Mouse (Mus musculus) right cerebral cortex, postnatal 14 days (tissue): ENCODE data around the gene Mien1.

Source experiments
- DNase-seq: peaks from one replicate; pipeline ENCODE4 v3.0.0; 2022

The Mien1 gene

DNA sequence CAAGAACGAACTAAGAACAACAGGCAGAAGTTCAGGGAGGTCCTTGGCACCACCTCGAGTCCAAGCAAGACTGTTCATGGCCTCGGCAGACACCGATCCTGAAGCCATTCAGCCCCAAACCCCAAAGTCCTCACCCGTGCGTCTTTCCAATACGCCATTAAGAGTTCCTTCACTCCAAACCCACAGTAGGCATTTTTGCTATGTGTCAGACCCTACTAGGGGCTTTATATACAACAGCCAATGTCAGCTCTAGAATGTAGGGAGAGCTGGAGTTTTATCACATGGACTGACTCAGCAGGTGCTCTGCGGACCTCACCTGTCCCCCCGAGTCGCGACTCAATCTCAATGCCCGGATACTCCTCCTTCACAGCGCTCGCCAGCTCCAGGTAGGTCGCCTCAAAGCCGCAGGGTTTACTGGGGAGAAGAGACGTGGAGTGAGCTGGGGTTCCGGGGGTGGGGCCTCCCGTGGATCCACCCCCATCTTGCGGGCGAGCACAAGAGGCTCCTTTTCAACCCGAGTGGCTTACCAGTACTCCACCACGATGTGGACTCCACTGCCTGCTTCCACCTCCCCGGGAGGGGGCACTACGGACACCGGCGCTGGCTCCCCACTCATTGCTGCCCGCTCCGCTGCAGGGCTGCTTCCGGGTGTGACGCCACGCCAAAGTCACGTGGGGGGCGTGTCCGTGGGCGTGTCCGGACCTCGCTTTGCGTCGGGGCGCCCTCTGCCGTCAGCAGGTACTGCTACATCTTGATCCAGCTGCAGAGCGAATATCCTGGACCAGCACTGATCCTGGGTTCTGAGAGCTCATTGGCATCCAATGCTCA, at the start of gene Mien1:
Gene Mien1 (minus strand): TSS at position 661 of the 828 bp plus-strand sequence.
- DNase-seq: peak; percentile 99

DNA sequence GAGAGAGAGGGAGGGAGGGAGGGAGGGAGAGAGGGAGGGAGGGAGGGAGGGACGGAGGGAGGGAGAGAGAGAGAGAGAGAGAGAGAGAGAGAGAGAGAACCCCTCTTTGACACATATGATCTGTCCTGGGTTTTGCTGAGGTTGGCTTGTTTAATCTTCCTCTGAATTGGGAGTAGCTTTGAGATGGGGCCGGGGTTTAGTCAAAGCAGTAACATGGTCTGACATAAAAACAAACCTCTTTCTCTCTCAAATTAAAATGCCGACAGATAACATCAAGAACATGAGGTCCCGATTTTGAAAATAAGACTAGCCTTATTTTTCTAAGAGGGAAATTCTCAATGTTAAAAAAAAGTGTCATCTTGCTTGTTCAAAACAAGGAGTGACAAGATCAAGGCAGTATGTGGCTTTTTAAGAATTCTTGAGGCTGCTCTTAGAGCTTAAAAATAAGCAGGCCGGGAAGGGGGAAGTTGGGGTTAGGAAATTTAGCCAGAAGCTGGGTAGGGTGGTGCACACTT, 48.8 kb upstream of the Mien1 start:
- no peak for DNase-seq

DNA sequence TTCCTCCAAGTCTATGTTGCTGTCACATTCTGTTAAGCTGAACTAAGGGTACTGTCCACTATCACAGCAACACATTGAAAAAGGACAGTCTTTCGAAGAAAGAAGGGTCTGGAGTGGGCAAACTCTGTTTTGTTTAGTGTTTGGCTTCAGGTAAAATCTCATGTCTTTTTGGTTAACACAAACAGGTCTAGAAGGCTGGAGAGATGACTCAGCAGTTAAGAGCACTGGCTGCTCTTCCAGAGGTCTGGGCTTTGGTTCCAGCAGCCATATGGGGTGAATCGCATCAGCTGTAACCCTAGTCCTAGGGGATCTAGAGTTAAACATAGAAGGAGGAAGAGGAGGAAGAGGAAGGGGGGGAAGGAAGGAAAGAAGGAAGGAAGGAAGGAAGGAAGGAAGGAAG, 47.0 kb upstream of the Mien1 start:
- DNase-seq: no peak

DNA sequence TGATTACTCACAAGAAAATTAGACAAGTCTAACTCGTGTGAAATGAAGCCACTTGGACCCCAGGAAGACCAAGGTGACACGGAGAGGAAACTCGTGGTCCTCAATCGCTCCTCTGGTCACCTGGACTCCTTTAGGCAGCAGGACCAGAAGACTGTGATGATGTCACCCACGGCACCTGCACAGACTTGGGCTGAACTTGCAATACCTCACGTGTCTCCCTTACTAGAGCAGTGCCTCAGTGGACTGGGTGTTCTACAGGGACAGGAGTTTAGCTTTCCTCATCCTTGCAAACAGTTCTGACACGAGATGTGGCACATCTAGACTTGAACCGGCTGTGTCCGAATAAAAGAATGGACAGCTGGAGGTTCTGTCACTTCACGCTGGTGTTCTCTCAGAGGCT, 43.3 kb upstream of the Mien1 start:
- no peak for DNase-seq

DNA sequence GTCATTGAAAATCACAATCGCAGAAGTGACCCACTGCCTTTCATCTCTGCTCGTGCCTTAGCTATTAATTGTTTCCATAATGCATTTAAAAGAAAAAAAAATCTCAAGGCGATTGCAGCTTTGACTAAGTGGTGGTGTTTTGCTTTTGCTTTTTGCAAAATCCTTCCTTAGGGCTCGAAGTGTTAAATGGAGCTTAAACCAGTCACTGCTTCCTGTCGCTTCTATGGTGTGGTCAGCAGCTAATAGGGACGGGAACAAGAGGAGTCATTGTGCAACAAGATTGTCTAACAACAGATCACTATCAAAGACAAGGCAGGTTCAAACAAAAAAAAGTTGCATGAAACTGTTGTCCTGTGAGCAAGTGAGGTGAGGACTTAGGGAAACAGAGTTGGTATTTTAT, 42.4 kb upstream of the Mien1 start:
- no peak for DNase-seq

DNA sequence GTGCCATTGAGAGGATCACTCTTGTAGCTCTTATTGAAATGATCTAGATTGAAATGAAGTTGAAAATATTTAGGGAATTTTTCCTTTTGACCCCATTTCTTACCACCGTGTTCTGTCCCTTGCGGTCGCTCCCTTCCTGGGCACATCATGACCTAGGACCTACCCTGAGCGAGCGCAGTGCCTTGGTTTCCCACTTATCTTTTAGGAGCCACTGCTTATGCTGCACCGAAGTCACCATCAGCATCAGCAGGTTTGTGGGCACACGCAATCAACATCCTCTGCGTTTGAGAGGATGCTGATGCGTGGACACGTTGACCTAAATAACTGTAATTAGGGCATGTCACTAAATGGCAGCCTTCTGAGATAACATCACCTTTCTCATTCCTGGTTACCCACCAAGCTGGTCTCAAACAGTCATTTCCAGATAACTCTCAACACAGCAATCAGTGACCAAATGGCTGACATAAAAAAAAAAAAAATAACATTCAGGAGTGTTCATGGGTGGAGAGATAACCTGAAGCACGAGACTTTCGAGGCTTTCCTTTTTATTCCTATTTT, 41.2 kb upstream of the Mien1 start:
- DNase-seq: no peak

DNA sequence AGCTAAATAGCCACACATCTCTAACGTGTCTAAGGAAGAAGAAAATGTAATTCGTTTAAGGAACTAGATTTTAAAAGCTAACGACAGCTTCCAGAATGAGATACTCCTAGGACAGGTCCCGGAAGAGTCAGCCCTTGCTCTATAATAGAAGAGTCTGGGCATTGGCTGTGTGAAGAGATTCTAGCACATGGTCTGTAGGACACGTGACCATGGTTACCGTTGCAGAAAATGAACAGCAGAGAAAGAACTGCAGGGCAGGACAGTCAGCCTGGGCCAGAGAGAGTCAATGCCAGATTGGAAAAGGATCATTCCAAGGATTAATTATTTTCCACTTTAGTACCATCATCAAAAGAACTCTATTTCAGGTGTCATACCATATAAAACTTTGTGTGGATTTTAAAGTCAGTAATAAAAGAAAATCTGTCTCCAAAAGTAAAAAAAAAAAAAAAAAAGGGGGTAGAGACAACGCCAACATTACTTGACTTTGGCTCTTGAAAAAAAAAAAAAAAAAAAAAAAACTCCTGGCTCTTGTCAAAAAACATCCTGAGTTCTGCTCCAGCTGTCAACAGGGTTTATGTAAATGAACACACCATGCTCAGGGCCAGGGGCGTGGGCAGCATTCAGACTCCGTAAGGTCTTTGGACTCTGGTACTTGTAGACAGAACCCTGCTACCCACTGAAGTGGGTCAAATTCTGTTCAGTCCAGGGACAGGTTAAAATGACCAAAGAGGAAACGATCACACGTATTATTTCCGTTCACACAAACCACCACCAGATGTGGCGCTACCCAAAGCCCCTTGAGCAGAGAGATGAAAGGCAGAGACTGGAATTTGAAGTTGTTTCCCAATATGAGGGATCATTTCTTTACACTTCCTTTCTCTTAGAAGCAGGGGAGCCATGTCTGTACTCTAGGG, 40.5 kb upstream of the Mien1 start:
- DNase-seq: no peak

DNA sequence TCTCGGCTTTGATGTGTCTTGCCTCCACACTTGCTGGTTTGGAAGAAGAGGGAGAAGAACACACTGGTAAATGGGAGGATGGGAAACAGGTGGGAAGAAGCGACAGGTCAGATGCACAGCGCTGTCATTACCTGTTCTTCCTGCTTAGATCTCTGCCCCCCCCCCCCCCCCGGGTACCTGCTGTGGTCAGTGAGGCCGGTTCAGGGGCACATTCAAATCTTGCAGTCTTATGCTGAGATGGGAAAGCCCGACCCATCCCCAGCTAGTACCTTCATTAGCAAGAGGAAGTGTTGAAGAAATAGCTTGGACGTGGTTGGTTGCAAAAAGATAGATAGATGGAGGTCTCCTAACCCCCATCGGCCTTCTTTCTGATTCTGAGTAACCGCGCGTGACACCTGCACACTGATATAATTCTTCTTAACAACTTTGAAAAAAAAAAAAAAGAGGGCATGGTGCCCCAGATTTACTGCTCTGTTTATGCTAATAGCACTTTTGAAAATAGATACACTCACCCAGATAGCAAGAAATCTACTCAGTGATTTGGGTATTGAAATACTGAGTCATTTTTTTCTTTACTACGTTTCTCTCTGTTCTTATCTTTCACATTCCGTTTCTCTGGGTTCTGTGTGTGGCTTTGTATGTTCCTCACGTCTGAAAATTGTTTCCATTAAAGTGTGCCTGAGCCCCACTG, 38.4 kb upstream of the Mien1 start:
- DNase-seq: no peak

DNA sequence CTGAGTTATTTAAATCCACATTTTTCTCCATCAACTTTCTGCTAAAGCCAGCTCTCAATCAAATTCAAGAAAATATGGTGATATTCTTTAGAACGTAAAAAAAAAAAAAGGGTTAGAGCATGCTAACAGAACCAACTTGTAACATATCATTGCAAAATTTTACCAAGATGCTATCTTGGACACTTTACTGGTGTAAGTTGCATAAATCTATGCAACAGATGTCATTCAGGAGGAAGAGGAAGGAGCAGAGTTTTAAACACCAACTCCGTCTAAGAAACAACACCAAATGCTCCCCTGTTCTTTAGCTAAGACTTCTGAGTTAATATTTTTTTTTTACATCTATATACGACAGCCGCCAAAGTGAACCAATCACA, 37.6 kb upstream of the Mien1 start:
- no peak for DNase-seq

DNA sequence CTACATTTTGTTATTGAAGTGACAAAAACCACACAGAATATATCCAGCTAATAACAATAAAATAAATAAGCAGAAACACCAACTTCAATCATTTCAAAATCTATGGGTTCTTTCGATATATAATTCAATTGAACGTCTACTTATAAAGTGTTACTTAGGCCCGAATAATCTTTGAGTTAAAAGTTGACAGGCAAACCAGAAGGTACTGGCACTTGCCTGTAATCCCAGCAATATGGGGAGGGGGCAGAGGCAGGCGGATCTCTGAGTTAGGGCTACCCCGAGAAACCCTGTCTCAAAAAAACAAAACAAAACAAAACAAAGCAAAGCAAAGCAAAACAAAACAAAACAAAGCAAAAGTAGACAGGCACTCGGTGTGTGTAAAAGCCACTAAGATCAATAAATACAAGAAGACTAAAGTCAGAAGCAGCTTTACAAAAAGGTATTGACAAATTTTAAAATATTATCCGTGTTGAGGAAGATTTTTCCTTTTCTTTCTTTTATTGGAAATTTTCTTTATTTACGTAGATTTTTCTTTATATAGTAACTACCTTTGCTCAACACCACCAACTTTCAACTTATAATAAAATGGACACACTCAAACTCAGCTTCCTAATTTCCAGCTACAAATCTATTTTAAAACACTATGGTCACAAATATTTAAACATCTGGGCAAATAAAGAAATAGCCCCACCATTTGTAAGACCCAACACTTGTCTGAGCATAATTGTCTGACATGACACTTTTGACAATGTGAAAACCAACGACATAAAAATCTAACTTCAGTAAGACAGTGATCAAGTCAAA, 37.0 kb upstream of the Mien1 start:
- DNase-seq: no peak

DNA sequence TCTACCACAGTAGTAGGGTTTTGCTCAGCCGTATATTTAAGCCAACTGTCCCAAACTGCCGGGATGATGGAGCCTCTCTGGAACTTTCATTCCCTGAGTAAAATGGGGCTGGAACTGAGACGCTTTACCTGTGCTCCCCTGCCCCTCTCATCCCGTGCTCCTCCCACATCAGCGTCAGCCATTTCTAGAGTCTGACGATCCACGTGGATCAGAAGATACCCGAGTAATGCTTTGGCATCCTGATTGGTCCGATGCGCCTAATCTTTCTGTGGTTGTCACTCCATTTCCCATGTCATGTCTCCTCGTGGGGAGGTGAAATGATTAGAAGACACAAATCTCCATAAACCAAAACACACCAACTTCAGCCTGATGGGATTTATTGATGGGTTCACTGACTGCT, 36.2 kb upstream of the Mien1 start:
- DNase-seq: no peak

DNA sequence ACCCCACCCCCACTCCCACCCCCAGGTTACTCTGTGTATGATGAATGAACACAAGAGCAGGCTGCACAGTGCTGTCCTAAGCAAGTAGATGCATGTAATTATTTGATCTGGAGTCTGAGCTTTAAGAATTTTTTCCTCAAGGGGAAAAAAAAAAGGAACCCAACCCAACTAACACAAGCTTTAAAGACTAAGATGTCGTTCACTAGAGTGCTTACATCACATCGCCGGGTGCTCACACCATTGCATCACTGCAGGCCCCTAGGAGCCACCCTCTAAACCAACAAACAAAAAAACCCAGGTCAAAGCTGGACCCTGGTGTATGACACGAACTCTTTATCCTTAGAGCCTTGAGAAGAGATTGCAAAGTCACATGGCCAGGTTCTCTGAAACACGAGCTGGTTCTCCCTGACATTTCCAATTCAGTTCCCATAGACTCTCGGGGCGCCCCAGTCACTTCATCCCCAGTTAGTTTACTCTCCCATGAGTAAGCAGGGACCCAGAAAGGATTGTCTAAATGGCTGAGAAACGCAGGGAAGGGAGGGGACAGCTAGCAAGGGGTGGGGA, 35.2 kb upstream of the Mien1 start:
- DNase-seq: no peak

DNA sequence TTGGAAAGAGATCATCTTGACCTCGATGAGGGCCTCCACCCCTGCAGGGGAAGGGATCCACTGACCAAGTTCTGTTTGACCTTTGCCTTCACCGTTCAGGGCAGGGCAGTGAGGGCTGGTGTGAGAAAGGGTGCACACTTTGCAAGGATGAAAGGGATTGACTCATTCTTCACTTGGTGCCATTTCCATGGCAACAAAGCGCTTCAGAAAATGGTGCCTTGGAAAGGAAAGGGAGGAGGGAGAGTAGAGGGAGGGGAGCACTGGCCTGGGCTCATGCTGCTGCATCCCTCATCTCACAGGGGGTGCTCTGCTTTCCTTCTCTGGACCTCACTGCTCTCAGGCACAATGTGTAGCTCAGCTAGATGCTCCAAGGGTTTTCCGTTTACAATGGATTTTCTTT, 33.9 kb upstream of the Mien1 start:
- no peak for DNase-seq

DNA sequence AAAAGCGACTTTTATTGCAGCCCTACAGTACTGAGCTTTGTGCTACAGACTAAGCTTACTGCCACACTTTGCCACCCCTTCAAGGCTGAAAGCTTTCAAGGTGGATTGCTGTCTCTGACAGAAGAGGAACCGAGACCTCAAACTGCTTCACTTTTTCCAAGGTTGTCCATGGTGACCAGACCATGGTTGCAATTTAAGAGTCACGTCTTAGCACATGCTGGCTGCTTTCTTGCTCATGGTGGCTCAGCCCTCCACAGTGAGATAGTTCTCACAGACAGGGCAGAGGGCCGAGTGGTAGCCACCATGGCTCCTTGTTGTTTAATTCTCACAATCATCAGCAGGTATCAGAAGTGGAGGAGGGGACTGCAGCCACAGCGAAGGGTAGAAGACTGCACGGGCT, 32.0 kb upstream of the Mien1 start:
- no peak for DNase-seq

DNA sequence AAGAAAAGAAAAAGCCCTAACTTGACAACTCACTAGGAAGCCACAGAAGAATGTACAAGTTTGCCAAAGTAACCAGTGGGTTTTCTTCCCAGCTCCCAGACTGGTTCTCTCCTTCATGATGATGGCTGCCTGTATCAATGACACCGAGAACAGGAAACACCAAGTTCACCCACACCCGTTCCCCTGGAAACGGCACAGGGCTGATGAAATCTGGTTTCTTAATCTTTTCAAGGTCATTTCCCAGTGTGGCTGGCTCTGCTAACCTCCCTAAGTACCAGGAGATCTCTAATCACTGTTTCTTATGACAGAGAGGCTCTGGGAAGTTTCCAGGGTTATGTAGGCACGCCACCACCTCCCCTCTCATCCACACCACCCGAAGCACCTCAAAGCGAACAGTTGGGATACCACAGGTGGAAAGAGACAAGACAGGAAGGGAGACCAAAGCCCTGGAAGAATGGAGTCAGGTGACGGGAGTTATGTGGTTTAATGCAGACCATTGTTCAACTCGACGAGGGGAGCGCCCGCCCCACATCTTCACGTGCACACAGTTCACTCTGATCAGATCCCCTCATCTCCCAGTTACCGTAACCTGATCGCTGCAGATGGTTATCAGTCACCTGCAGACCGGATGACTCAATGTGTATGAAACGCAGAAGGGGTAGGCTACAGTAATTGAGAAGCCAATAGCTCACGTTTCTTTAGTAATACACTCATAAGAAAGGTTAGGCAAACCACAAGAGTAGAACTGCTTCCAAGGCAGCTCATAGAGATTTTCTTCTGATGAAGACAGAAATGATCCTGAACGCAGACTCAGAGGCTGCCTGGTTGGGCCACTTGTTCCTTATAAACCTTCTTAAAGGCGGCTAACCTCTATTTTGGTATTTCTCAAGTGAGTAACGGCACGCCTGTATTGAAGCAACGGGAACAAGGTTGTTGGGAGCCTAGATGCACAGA, 31.2 kb upstream of the Mien1 start:
- no peak for DNase-seq

DNA sequence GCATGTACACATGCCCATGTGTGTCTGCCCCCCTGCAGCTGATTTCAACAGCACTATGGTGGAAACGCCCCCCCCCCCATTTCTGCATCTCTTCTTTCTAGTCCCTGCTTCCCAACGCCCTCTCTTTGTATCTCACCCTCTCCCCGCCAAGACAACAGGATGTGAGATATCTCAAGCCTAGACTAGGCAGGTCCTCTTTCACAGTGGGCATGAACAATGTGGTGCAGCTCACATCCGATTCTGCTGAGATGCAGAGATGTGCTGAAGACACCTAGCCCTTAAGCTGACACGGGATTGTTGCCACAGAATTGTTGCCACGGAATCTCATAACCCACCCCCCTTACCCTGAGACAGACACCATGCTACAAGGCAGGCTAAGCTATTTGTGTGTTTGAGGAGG, 25.7 kb upstream of the Mien1 start:
- DNase-seq: no peak

DNA sequence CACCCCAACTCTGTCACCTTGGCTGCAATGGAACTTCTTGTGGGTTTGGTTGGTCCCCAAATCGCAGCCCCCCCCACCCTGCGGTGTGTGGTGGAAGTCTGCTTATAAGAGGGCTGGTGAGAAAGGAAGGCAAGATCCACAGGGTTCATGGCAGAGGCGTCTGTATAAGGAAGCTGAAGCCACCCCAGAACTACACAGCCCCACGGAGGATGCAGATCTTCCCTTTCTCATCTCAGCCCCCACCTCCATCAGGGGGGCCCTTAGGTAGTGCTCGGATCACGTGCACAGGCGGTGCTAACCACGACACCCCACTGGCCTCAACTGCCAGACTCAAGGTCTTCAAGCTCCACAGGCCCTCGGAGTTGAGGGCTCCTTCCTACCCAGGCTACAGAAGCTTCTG, 25.1 kb upstream of the Mien1 start:
- DNase-seq: no peak

DNA sequence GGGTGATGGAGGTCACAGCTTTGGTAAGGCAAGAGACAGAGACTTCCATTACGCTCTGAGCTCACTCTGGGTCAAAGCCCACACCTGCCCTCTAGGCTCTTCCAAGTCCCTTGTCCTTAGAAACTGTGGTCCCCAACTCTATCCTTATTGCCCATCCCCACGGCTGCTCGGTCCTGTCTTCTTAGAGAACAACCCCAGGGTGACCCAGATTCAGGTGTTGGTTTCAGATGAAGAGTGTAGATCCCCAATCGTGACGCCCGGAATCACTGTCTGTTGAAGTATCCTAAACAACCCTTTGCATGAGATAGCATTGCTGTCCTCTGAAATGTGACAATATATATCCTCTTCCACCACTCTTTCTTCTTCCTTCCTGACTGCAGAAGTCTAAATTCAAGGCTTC, 23.5 kb upstream of the Mien1 start:
- no peak for DNase-seq

DNA sequence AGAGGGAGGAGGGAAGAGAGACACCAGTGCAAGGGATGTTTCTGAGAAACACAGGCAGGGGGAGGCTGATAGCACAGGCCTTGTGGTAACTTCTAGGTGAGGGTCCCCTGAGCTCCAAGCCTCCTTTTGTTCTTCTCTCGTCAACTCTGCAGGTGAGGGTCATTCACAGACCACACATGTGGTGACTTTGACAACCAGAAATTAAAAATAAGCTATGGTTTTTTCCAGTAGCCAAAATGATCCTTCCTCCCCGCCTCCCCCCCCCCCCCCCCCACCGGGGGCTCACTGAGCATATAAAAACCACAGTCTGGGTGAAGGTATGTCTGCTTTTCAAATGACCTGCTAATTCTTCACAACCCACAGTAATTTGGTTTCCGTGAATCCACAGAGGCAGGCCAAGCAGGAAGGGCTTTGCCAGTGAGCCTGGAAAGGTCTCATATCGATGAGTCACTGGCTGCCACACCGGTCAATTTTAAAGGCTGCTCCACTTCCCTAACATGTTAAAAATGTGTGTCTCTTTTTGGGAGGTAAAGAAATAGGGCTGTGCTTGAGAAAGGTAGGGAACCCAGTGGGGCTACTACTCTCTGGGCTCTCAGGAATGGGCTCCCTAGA, 22.4 kb upstream of the Mien1 start:
- no peak for DNase-seq

DNA sequence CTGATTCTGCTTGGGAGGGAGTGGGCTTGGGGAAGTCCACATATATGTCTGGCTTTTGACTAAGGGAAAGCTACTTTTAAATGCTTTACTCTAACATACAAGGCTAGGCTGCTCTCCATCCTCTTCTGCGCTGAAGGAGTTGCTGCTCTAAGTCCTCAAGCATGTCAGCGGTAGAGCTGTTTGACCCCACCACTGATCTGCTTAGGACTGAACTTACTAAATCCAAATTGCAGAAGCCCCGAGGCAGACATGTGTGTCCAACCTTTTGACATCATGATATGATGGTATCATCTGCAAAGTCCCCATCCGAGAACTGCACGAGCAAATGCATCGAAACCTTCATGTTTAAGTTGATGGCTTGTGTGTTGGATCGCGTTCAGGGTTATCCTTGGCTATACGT, 21.1 kb upstream of the Mien1 start:
- no peak for DNase-seq
